Mouse (Mus musculus) spleen, adult 2 months (tissue): ENCODE data around the gene Rad9b. TPM values are rescaled to one million over a fixed set of nuclear protein-coding genes. Genes with fewer than 3 reads are reported as not detected.
A peak's percentile ranks its signal among the peaks of the same experiment; 100 is the strongest.

Source experiments
- DNase-seq, 2 experiments: peaks; one replicate each; pipeline versions ENCODE4 v3.0.0 to v3.0.0-alpha.2; 2012 to 2021; ENCODE audit warnings: low spot score in 2 of 2, low read depth in 1 of 2
- H3K27ac ChIP-seq: fragments of 200-500 bp; 2 replicates; pipeline ENCODE4 v1.5.1; 2012; ENCODE audit warnings: low read length, inconsistent platforms; ENCODE audit not compliant: insufficient read depth
- H3K27me3 ChIP-seq: fragments of 200-500 bp; 2 replicates; pipeline ENCODE4 v1.6.1; 2012; ENCODE audit warnings: mild to moderate bottlenecking, moderate library complexity, low read length, inconsistent platforms; ENCODE audit not compliant: control insufficient read depth, insufficient read depth
- H3K36me3 ChIP-seq: fragments of 200-500 bp; 2 replicates; pipeline ENCODE4 v1.6.1; 2012; ENCODE audit warnings: mild to moderate bottlenecking, low read length, inconsistent platforms; ENCODE audit not compliant: control insufficient read depth, insufficient read depth
- H3K4me1 ChIP-seq: fragments of 200-500 bp; 2 replicates; pipeline ENCODE4 v1.6.1; 2011; ENCODE audit warnings: inconsistent platforms; ENCODE audit not compliant: control insufficient read depth, insufficient read depth, insufficient read length
- H3K4me3 ChIP-seq: fragments of 200-500 bp; 2 replicates; pipeline ENCODE4 v1.5.1; 2011; ENCODE audit warnings: mild to moderate bottlenecking, inconsistent platforms; ENCODE audit not compliant: insufficient read depth, insufficient read length; ENCODE audit errors: extremely low read depth
- CTCF ChIP-seq: fragments of 200-500 bp; IDR thresholded peaks from 2 replicates; pipeline ENCODE4 v1.5.1; 2011; ENCODE audit warnings: mild to moderate bottlenecking, inconsistent platforms; ENCODE audit not compliant: insufficient read depth, insufficient read length, insufficient replicate concordance; ENCODE audit errors: extremely low read depth
- POLR2A ChIP-seq: fragments of 200-500 bp; IDR thresholded peaks from 2 replicates; pipeline ENCODE4 v1.6.1; 2011; ENCODE audit warnings: low read depth, low read length, inconsistent platforms
- WGBS: fragments of 180-500 bp; shearing (Covaris S2); methylation state at CpG from one replicate; pipeline ENCODE4 v1.1.7; 2018; 5-methylcytosine and 5-hydroxymethylcytosine counted together
- polyA plus RNA-seq: library from polyadenylated mRNA; depleted of rRNA; stranded (reverse); fragments of >200 nt; gene quantifications from 2 replicates; pipeline ENCODE4 v1.2.3, GENCODE M21; 2012; rRNA removed

The Rad9b gene
- polyA plus RNA-seq, 1 experiment: 3.8 TPM

DNA sequence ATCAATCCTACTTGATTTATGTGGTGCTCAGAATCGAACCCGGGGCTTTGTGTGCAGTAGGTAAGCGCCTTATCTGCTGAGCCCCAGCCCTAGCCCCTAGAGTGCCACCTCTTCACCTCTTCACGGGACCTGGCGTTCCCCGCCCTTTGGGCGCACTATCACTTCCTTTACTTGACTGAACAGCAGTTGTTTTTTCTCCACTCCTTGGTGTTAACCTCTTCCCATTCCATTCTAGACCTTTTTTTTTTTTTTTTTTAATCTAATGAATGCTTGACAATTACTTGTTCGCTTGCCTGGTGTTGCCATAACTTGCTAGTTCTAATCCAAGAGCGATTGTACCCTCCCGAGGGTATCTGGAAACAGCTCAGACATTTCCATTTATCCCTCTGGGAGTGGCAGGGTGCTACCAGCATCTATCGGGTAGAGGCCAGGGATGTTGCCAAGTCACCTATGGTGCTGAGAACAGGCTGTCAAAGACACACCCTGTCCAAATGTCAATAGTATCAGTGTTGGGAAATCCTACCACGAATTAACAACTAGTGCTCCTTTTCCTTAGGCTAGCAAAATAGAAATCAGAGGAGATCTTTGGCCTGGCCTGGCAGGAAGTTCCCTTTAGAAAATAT, 74.1 kb downstream of the Rad9b start:
- Histone ChIP-seq H3K4me1 (peaks cover 13% of the 10 kb centered on the region), H3K4me3 (no peak overlapping the region), H3K27ac (no peak overlapping the region), H3K36me3 (no peaks in the 10 kb centered on the region), H3K27me3 (no peaks in the 10 kb centered on the region)
- 76% methylated on average over 12 of the region's 12 CpGs for WGBS
- no peak for TF ChIP-seq CTCF
- no peak for TF ChIP-seq POLR2A
- DNase-seq: no peak

DNA sequence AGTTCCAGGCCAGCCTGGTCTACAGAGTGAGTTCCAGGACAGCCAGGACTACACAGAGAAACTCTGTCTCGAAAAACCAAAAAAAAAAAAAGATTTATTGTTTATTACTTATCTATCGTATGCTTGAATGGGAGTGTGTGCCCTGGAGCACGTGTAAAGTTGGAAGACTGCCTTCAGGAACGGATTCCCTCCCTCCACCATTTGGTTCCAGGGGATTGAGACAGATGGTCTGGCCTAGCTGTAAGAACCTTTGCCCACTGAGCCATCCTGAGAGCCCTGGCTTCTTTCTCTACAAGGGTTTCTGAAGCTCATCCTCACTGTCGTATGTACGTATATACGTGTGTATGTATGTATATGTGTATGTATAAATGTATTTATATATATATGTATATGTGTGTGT, 75.1 kb downstream of the Rad9b start:
- H3K27ac ChIP-seq: no peak overlapping the region
- no peak for TF ChIP-seq POLR2A
- no peak for TF ChIP-seq CTCF
- H3K36me3 ChIP-seq: no peaks in the 10 kb centered on the region
- no peak for DNase-seq
- 95% methylated on average over 7 of the region's 7 CpGs for WGBS
- H3K4me1 ChIP-seq: peaks cover 18% of the 10 kb centered on the region
- no peak overlapping the region for H3K4me3 ChIP-seq
- no peaks in the 10 kb centered on the region for H3K27me3 ChIP-seq

DNA sequence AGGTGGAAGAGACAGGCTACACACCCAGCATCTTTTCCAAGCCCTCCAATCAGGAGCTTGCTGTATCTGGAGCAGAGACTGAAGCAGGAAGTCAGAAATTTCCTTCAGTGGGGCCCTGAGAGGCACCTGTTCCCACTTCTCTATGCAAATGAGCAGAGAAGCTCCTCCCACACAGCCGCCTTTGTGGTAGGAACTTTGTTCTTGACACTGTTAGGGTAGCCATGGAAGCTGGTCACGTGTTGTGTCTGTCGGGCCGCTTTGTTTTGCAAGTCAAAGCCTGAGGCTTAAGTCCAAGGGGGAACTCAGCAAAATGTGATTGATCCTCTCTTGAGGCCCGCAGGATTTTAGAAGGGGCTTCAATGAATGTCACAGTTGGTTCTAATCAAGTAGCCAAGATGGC, 79.2 kb downstream of the Rad9b start:
- H3K27ac ChIP-seq: no peak overlapping the region
- H3K4me3 ChIP-seq: no peak overlapping the region

More for the DNA sequence above, 79.2 kb downstream of the Rad9b start:
- no peaks in the 10 kb centered on the region for H3K27me3 ChIP-seq
- H3K36me3 ChIP-seq: no peaks in the 10 kb centered on the region
- H3K4me1 ChIP-seq: peaks cover 10% of the 10 kb centered on the region
- no peak for TF ChIP-seq CTCF
- no peak for TF ChIP-seq POLR2A
- DNase-seq: peak; percentile 85 to 86
- 6% methylated on average over 5 of the region's 5 CpGs for WGBS

Other genes starting within 250 kb of the Rad9b start
- gene Ccdc63, start 213.4 kb downstream of the Rad9b start, polyA plus RNA-seq: 0.12 and 0.16 TPM in 2 replicates
- 73.9 and 90.0 TPM in 2 replicates for gene Ppp1cc, start 196.0 kb downstream of the Rad9b start, polyA plus RNA-seq
- gene Hvcn1, start 147.4 kb downstream of the Rad9b start, polyA plus RNA-seq: 174 and 200 TPM in 2 replicates
- gene Tctn1, start 89.8 kb downstream of the Rad9b start, polyA plus RNA-seq: 22.1 and 25.3 TPM in 2 replicates
- gene Pptc7, start 69.9 kb downstream of the Rad9b start, polyA plus RNA-seq: 18.8 and 24.5 TPM in 2 replicates
- 19.5 and 21.9 TPM in 2 replicates for gene Vps29, start 136 bp upstream of the Rad9b start, polyA plus RNA-seq
- 55.5 and 75.5 TPM in 2 replicates for gene Gpn3, start 17.6 kb upstream of the Rad9b start, polyA plus RNA-seq
- 7.4 and 10.0 TPM in 2 replicates for gene Fam216a, start 18.1 kb upstream of the Rad9b start, polyA plus RNA-seq
- gene Arpc3, start 37.6 kb upstream of the Rad9b start, polyA plus RNA-seq: 134 and 154 TPM in 2 replicates
- gene Anapc7, start 67.5 kb upstream of the Rad9b start, polyA plus RNA-seq: 18.0 and 21.2 TPM in 2 replicates
- gene Atp2a2, start 148.0 kb upstream of the Rad9b start, polyA plus RNA-seq: 23.7 and 31.5 TPM in 2 replicates